Mouse (Mus musculus) testis, adult 2 months (tissue): ENCODE data around the gene Rimklb. TPM values are rescaled to one million over a fixed set of nuclear protein-coding genes. Genes with fewer than 3 reads are reported as not detected.
A peak's percentile ranks its signal among the peaks of the same experiment; 100 is the strongest.

Source experiments
- H3K27ac ChIP-seq: fragments of 200-500 bp; 2 replicates; pipeline ENCODE4 v1.5.1; 2012; ENCODE audit warnings: low read depth, low read length; ENCODE audit not compliant: control insufficient read depth, insufficient read depth
- H3K27me3 ChIP-seq: fragments of 200-500 bp; 2 replicates; pipeline ENCODE4 v1.6.1; 2012; ENCODE audit warnings: mild to moderate bottlenecking, low read length, moderate library complexity; ENCODE audit not compliant: control insufficient read depth, insufficient read depth
- H3K36me3 ChIP-seq: fragments of 200-500 bp; 2 replicates; pipeline ENCODE4 v1.6.1; 2012; ENCODE audit warnings: mild to moderate bottlenecking, low read length; ENCODE audit not compliant: control insufficient read depth, insufficient read depth
- H3K4me1 ChIP-seq: fragments of 200-500 bp; 2 replicates; pipeline ENCODE4 v1.6.1; 2012; ENCODE audit warnings: low read length; ENCODE audit not compliant: control insufficient read depth, insufficient read depth
- H3K4me3 ChIP-seq: fragments of 200-500 bp; 2 replicates; pipeline ENCODE4 v1.5.1; 2012; ENCODE audit warnings: low read depth, mild to moderate bottlenecking, low read length, moderate library complexity, mixed read lengths; ENCODE audit not compliant: control insufficient read depth
- CTCF ChIP-seq: fragments of 200-500 bp; IDR thresholded peaks from 2 replicates; pipeline ENCODE4 v1.5.1; 2012; ENCODE audit warnings: low read depth, mild to moderate bottlenecking, inconsistent platforms, low read length, moderate library complexity; ENCODE audit not compliant: control insufficient read depth, insufficient read depth, insufficient replicate concordance
- POLR2A ChIP-seq: fragments of 200-500 bp; IDR thresholded peaks from 2 replicates; pipeline ENCODE4 v1.6.1; 2012; ENCODE audit warnings: low read depth, mild to moderate bottlenecking, inconsistent platforms, low read length, moderate library complexity; ENCODE audit not compliant: control insufficient read depth
- polyA plus RNA-seq: library from polyadenylated mRNA; depleted of rRNA; stranded (reverse); fragments of >200 nt; gene quantifications from 2 replicates; pipeline ENCODE4 v1.2.3, GENCODE M21; 2012

Gene Rimklb
- polyA plus RNA-seq, 1 experiment, result 114 TPM

GRCm38 (mm10) chr6:122534032-122534431 lies 35.5 kb upstream of the Rimklb start:
- no peaks in the 10 kb centered on the region for H3K36me3 ChIP-seq
- no peaks in the 10 kb centered on the region for H3K27me3 ChIP-seq
- H3K4me1 ChIP-seq, result peaks cover 6% of the 10 kb centered on the region
- no peak overlapping the region for H3K4me3 ChIP-seq
- TF ChIP-seq POLR2A (no peak), CTCF (no peak)
- no peak overlapping the region for H3K27ac ChIP-seq

- Histone ChIP-seq H3K4me3 (no peak overlapping the region), H3K27me3 (no peaks in the 10 kb centered on the region), H3K4me1 (peaks cover 6% of the 10 kb centered on the region), H3K36me3 (no peaks in the 10 kb centered on the region), H3K27ac (no peak overlapping the region)
- no peak for TF ChIP-seq CTCF
- TF ChIP-seq POLR2A, result no peak
Measured at GRCm38 (mm10) chr6:122532883-122533302, 34.3 kb upstream of the Rimklb start.

GRCm38 (mm10) chr6:122531466-122532174 lies 33.1 kb upstream of the Rimklb start:
- Histone ChIP-seq H3K36me3 (no peaks in the 10 kb centered on the region), H3K4me1 (peaks cover 8% of the 10 kb centered on the region), H3K27ac (no peak overlapping the region), H3K27me3 (no peaks in the 10 kb centered on the region), H3K4me3 (no peak overlapping the region)
- TF ChIP-seq POLR2A (no peak), CTCF (no peak)

- Histone ChIP-seq H3K36me3 (no peaks in the 10 kb centered on the region), H3K27me3 (no peaks in the 10 kb centered on the region), H3K4me1 (peaks cover 10% of the 10 kb centered on the region), H3K4me3 (peak overlapping the region; percentile 8; the same call in 1 of the 2 replicates), H3K27ac (no peak overlapping the region)
- TF ChIP-seq CTCF (no peak), POLR2A (no peak)
Measured at GRCm38 (mm10) chr6:122528136-122528535, 29.6 kb upstream of the Rimklb start.

- no peaks in the 10 kb centered on the region for H3K36me3 ChIP-seq
Measured at GRCm38 (mm10) chr6:122527596-122527995, 29.0 kb upstream of the Rimklb start.

GRCm38 (mm10) chr6:122523289-122523688 lies 24.7 kb upstream of the Rimklb start:
- no peaks in the 10 kb centered on the region for H3K27me3 ChIP-seq
- TF ChIP-seq CTCF, result peak; percentile 47; the same call in 1 of the 2 replicates
- no peak for TF ChIP-seq POLR2A
- H3K27ac ChIP-seq, result peak overlapping the region; percentile 55; the same call in 1 of the 2 replicates
- peaks cover 13% of the 10 kb centered on the region for H3K4me1 ChIP-seq
- peak overlapping the region; percentile 65; the same call in 1 of the 2 replicates for H3K4me3 ChIP-seq
- no peaks in the 10 kb centered on the region for H3K36me3 ChIP-seq

More at GRCm38 (mm10) chr6:122527596-122527995, 29.0 kb upstream of the Rimklb start:
- peaks cover 10% of the 10 kb centered on the region for H3K4me1 ChIP-seq
- TF ChIP-seq CTCF, result no peak
- no peak for TF ChIP-seq POLR2A
- no peak overlapping the region for H3K4me3 ChIP-seq
- no peak overlapping the region for H3K27ac ChIP-seq
- H3K27me3 ChIP-seq, result no peaks in the 10 kb centered on the region

- TF ChIP-seq POLR2A (no peak), CTCF (no peak)
- H3K27ac ChIP-seq, result peak overlapping the region; percentile 55; the same call in 1 of the 2 replicates
- peaks cover 10% of the 10 kb centered on the region for H3K4me1 ChIP-seq
- peak overlapping the region; percentile 65 for H3K4me3 ChIP-seq
- H3K36me3 ChIP-seq, result no peaks in the 10 kb centered on the region
- H3K27me3 ChIP-seq, result no peaks in the 10 kb centered on the region
Measured at GRCm38 (mm10) chr6:122522595-122522994, 24.0 kb upstream of the Rimklb start.
